Mouse (Mus musculus) MEL (cell line): ENCODE data around the gene Fezf2. TPM values are rescaled to one million over a fixed set of nuclear protein-coding genes. Genes with fewer than 3 reads are reported as not detected.

ENCODE experiments used
- DNase-seq: peaks from one replicate; pipeline ENCODE4 v3.0.0; 2011; ENCODE audit warnings: low read depth, low spot score
- H3K27ac ChIP-seq: 2 replicates; pipeline ENCODE4 v1.5.1; 2012; ENCODE audit warnings: low read depth, mild to moderate bottlenecking, control low read depth, low read length, moderate library complexity; ENCODE audit not compliant: control insufficient read depth
- H3K27me3 ChIP-seq, 2 experiments: fragments of 150-350 bp in 1 of 2; sonication (generic) in 1 of 2; 2 replicates each; pipeline ENCODE4 v1.6.1; 2012; ENCODE audit warnings: low read length in 2 of 2, mild to moderate bottlenecking in 2 of 2, improper control_type of control experiment in 1 of 2, moderate library complexity in 1 of 2; ENCODE audit not compliant: insufficient read depth in 2 of 2, control insufficient read depth in 1 of 2
- H3K36me3 ChIP-seq, 2 experiments: 2 replicates each; pipeline ENCODE4 v1.6.1; 2012 to 2014; ENCODE audit warnings: low read length in 2 of 2, improper control_type of control experiment in 1 of 2, inconsistent platforms in 1 of 2, mild to moderate bottlenecking in 1 of 2; ENCODE audit not compliant: insufficient read depth in 2 of 2, control insufficient read depth in 1 of 2
- H3K4me1 ChIP-seq, 2 experiments: fragments of 150-350 bp in 1 of 2; sonication (generic) in 1 of 2; 2 replicates each; pipeline ENCODE4 v1.6.1; 2012; ENCODE audit warnings: low read length in 2 of 2, improper control_type of control experiment in 1 of 2, mild to moderate bottlenecking in 1 of 2; ENCODE audit not compliant: insufficient read depth in 2 of 2, control insufficient read depth in 1 of 2
- H3K4me3 ChIP-seq, 2 experiments: fragments of 150-350 bp in 1 of 2; sonication (generic) in 1 of 2; 2 replicates each; pipeline ENCODE4 v1.5.1; 2012; ENCODE audit warnings: low read depth in 2 of 2, low read length in 2 of 2, mild to moderate bottlenecking in 2 of 2, moderate library complexity in 2 of 2, control low read depth in 1 of 2, improper control_type of control experiment in 1 of 2; ENCODE audit not compliant: control insufficient read depth in 1 of 2, insufficient read depth in 1 of 2
- H3K79me2 ChIP-seq: 2 replicates; pipeline ENCODE4 v1.6.1; 2012; ENCODE audit warnings: mild to moderate bottlenecking, low read length, moderate library complexity; ENCODE audit not compliant: control insufficient read depth, poor library complexity, insufficient read depth
- H3K9ac ChIP-seq: 2 replicates; pipeline ENCODE4 v1.6.1; 2012; ENCODE audit warnings: low read depth, mild to moderate bottlenecking, control low read depth, low read length, moderate library complexity; ENCODE audit not compliant: control insufficient read depth, poor library complexity, severe bottlenecking
- H3K9me3 ChIP-seq: fragments of 150-350 bp; sonication (generic); replicated peaks from 2 replicates; pipeline ENCODE4 v1.6.1; 2012; ENCODE audit warnings: mild to moderate bottlenecking, low read length, improper control_type of control experiment, moderate library complexity; ENCODE audit not compliant: insufficient read depth
- BHLHE40 ChIP-seq: IDR thresholded peaks from 2 replicates; pipeline ENCODE4 v1.6.1; 2012; ENCODE audit warnings: low read depth, mild to moderate bottlenecking, inconsistent platforms, low read length, improper control_type of control experiment, borderline replicate concordance
- CTCF ChIP-seq, 3 experiments: IDR thresholded peaks in 2 of 3; conservative IDR thresholded peaks in 1 of 3; 2 replicates each; pipeline ENCODE4 v1.5.1; 2011 to 2012; ENCODE audit warnings: low read length in 3 of 3, low read depth in 2 of 3, mild to moderate bottlenecking in 2 of 3, improper control_type of control experiment in 1 of 3, inconsistent platforms in 1 of 3, mixed read lengths in 1 of 3, moderate library complexity in 1 of 3; ENCODE audit not compliant: control insufficient read depth in 1 of 3, insufficient read depth in 1 of 3, poor library complexity in 1 of 3, severe bottlenecking in 1 of 3
- E2F4 ChIP-seq: IDR thresholded peaks from 2 replicates; pipeline ENCODE4 v1.6.1; 2011; ENCODE audit warnings: low read depth, low read length, improper control_type of control experiment, borderline replicate concordance
- ELF1 ChIP-seq: IDR thresholded peaks from 2 replicates; pipeline ENCODE4 v1.6.1; 2014; ENCODE audit warnings: low read depth, mild to moderate bottlenecking, inconsistent platforms, low read length, improper control_type of control experiment, moderate library complexity
- EP300 ChIP-seq, 2 experiments: IDR thresholded peaks; 2 replicates each; pipeline ENCODE4 v1.6.1; 2011; ENCODE audit warnings: improper control_type of control experiment in 2 of 2, low read length in 2 of 2, low read depth in 1 of 2, mild to moderate bottlenecking in 1 of 2
- ETS1 ChIP-seq: IDR thresholded peaks from 2 replicates; pipeline ENCODE4 v1.6.1; 2012; ENCODE audit warnings: low read depth, mild to moderate bottlenecking, inconsistent platforms, low read length, improper control_type of control experiment, moderate library complexity
- HCFC1 ChIP-seq: IDR thresholded peaks from 2 replicates; pipeline ENCODE4 v1.6.1; 2012; ENCODE audit warnings: low read depth, mild to moderate bottlenecking, inconsistent platforms, low read length, improper control_type of control experiment, moderate library complexity
- KAT2A ChIP-seq: conservative IDR thresholded peaks from 2 replicates; pipeline ENCODE4 v1.6.1; 2012; ENCODE audit warnings: low read depth, low read length, improper control_type of control experiment, inconsistent platforms
- MAFK ChIP-seq: IDR thresholded peaks from 2 replicates; pipeline ENCODE4 v1.6.1; 2011; ENCODE audit warnings: low read depth, mild to moderate bottlenecking, low read length, improper control_type of control experiment, borderline replicate concordance
- MAX ChIP-seq: IDR thresholded peaks from 2 replicates; pipeline ENCODE4 v1.6.1; 2011; ENCODE audit warnings: low read length, improper control_type of control experiment
- MXI1 ChIP-seq: IDR thresholded peaks from 2 replicates; pipeline ENCODE4 v1.6.1; 2011; ENCODE audit warnings: mild to moderate bottlenecking, low read depth, low read length, improper control_type of control experiment
- MYB ChIP-seq: IDR thresholded peaks from 2 replicates; pipeline ENCODE4 v1.6.1; 2011; ENCODE audit warnings: mild to moderate bottlenecking, low read depth, low read length, improper control_type of control experiment
- NRF1 ChIP-seq: IDR thresholded peaks from 2 replicates; pipeline ENCODE4 v1.6.1; 2014; ENCODE audit warnings: low read depth, mild to moderate bottlenecking, inconsistent platforms, low read length, improper control_type of control experiment, moderate library complexity; ENCODE audit not compliant: poor library complexity, insufficient read depth, severe bottlenecking
- POLR2A ChIP-seq, 2 experiments: IDR thresholded peaks; 2 replicates each; pipeline ENCODE4 v1.6.1; 2011 to 2012; ENCODE audit warnings: low read length in 2 of 2, mild to moderate bottlenecking in 2 of 2, control low read depth in 1 of 2, improper control_type of control experiment in 1 of 2, low read depth in 1 of 2, moderate library complexity in 1 of 2; ENCODE audit not compliant: control insufficient read depth in 1 of 2, insufficient read depth in 1 of 2, poor library complexity in 1 of 2
- POLR2AphosphoS2 ChIP-seq: IDR thresholded peaks from 2 replicates; pipeline ENCODE4 v1.6.1; 2011; ENCODE audit warnings: low read length, improper control_type of control experiment
- POLR2AphosphoS5 ChIP-seq: IDR thresholded peaks from 2 replicates; pipeline ENCODE4 v1.6.1; 2012; ENCODE audit warnings: low read depth, borderline replicate concordance, mild to moderate bottlenecking, inconsistent platforms, low read length, moderate library complexity, mixed read lengths
- RAD21 ChIP-seq: IDR thresholded peaks from 2 replicates; pipeline ENCODE4 v1.6.1; 2011; ENCODE audit warnings: mild to moderate bottlenecking, low read depth, low read length, improper control_type of control experiment
- RCOR1 ChIP-seq: IDR thresholded peaks from 2 replicates; pipeline ENCODE4 v1.6.1; 2012; ENCODE audit warnings: low read depth, mild to moderate bottlenecking, inconsistent platforms, low read length, improper control_type of control experiment
- SIN3A ChIP-seq: IDR thresholded peaks from 2 replicates; pipeline ENCODE4 v1.6.1; 2012; ENCODE audit warnings: low read length, improper control_type of control experiment, inconsistent platforms
- SMC3 ChIP-seq: IDR thresholded peaks from 2 replicates; pipeline ENCODE4 v1.6.1; 2011; ENCODE audit warnings: low read depth, low read length, improper control_type of control experiment
- TBP ChIP-seq: IDR thresholded peaks from 2 replicates; pipeline ENCODE4 v1.8.0; 2011; ENCODE audit warnings: low read depth, low read length, improper control_type of control experiment
- ZKSCAN1 ChIP-seq: IDR thresholded peaks from 2 replicates; pipeline ENCODE4 v1.6.1; 2012; ENCODE audit warnings: low read depth, mild to moderate bottlenecking, inconsistent platforms, low read length, improper control_type of control experiment, moderate library complexity
- ZNF384 ChIP-seq: IDR thresholded peaks from 2 replicates; pipeline ENCODE4 v1.6.1; 2012; ENCODE audit warnings: low read depth, mild to moderate bottlenecking, inconsistent platforms, low read length, improper control_type of control experiment
- polyA plus RNA-seq, 2 experiments: library from polyadenylated mRNA; stranded (reverse) in 1 of 2; unstranded in 1 of 2; fragments of >175 nt in 1 of 2; fragments of >200 nt in 1 of 2; gene quantifications; 2 replicates each; pipeline versions ENCODE4 v1.2.1 to v1.2.4; 2012; ENCODE audit warnings: low replicate concordance in 2 of 2, low read depth in 1 of 2; ENCODE audit not compliant: insufficient read length in 2 of 2, insufficient read depth in 1 of 2, missing spikeins in 1 of 2
- total RNA-seq: library from RNA; depleted of rRNA; stranded (reverse); fragments of 300-350 nt; gene quantifications from 2 replicates; pipeline ENCODE4 v1.2.3, GENCODE M21; 2012; rRNA removed

Gene Fezf2
- total RNA-seq (not detected in 2 replicates), polyA plus RNA-seq (not detected)

GRCm38 (mm10) chr14:12348089-12348488 lies at the start of gene Fezf2:
Fezf2 (minus strand) TSS chr14:12348189.
- H3K27me3 ChIP-seq, result no peaks in the 10 kb centered on the region
- H3K4me3 ChIP-seq, result no peak within 1 kb of the TSS
- no peak within 1 kb of the TSS for H3K9ac ChIP-seq
- H3K27ac ChIP-seq, result no peak within 1 kb of the TSS
- H3K9me3 ChIP-seq, result no peaks in the 10 kb centered on the region
- DNase-seq, result no peak
- no peaks in the 10 kb centered on the region for H3K79me2 ChIP-seq
- no peaks in the 10 kb centered on the region for H3K36me3 ChIP-seq
- no peak for TF ChIP-seq MAX
- no peak for TF ChIP-seq MXI1
- TF ChIP-seq CTCF (IDR thresholded peaks at IDR 0.05 in 2 of 3, conservative IDR thresholded peaks at IDR 0.05 in 1 of 3; ENCODE audit: control insufficient read depth in 1 of 3, insufficient read depth in 1 of 3, low read depth in 2 of 3, low read length in 3 of 3, poor library complexity in 1 of 3, severe bottlenecking in 1 of 3), result no peak
- no peak for TF ChIP-seq SMC3
- H3K4me1 ChIP-seq, result no peaks in the 10 kb centered on the region

GRCm38 (mm10) chr14:12397561-12397960 lies 49.6 kb upstream of the Fezf2 start:
- Histone ChIP-seq H3K4me3 (no peak overlapping the region), H3K9me3 (no peaks in the 10 kb centered on the region), H3K27ac (no peak overlapping the region), H3K4me1 (no peaks in the 10 kb centered on the region), H3K9ac (no peak overlapping the region)
- DNase-seq, result no peak
- TF ChIP-seq NRF1, result no peak
- TF ChIP-seq RAD21, result no peak
- TF ChIP-seq MAFK, result no peak
- no peak for TF ChIP-seq POLR2AphosphoS2
- no peak for TF ChIP-seq KAT2A
- no peak for TF ChIP-seq MYB
- TF ChIP-seq EP300 (IDR thresholded peaks at IDR 0.05; ENCODE audit: low read depth in 1 of 2, low read length in 2 of 2), result no peak
- TF ChIP-seq, all 39 proteins: peak for 0
- no peaks in the 10 kb centered on the region for H3K27me3 ChIP-seq
- no peaks in the 10 kb centered on the region for H3K36me3 ChIP-seq
- no peaks in the 10 kb centered on the region for H3K79me2 ChIP-seq

- Histone ChIP-seq H3K27ac (no peak overlapping the region), H3K4me3 (no peak overlapping the region), H3K79me2 (no peaks in the 10 kb centered on the region), H3K9me3 (no peaks in the 10 kb centered on the region), H3K9ac (no peak overlapping the region), H3K4me1 (no peaks in the 10 kb centered on the region), H3K27me3 (no peaks in the 10 kb centered on the region), H3K36me3 (no peaks in the 10 kb centered on the region)
- DNase-seq, result no peak
- TF ChIP-seq POLR2AphosphoS5 (no peak), POLR2A (IDR thresholded peaks at IDR 0.05; ENCODE audit: control insufficient read depth in 1 of 2, insufficient read depth in 1 of 2, low read depth in 1 of 2, low read length in 2 of 2, poor library complexity in 1 of 2) (no peak), MYB (no peak), TBP (no peak), CTCF (IDR thresholded peaks at IDR 0.05 in 2 of 3, conservative IDR thresholded peaks at IDR 0.05 in 1 of 3; ENCODE audit: control insufficient read depth in 1 of 3, insufficient read depth in 1 of 3, low read depth in 2 of 3, low read length in 3 of 3, poor library complexity in 1 of 3, severe bottlenecking in 1 of 3) (no peak), HCFC1 (no peak), ZKSCAN1 (no peak), ZNF384 (no peak), ETS1 (no peak), ELF1 (no peak), BHLHE40 (no peak), SMC3 (no peak), MAX (no peak), RCOR1 (no peak), E2F4 (no peak), KAT2A (no peak), SIN3A (no peak)
Observed at GRCm38 (mm10) chr14:12394318-12394717, 46.3 kb upstream of the Fezf2 start.
